Mouse (Mus musculus): ENCODE results near the gene Dyrk1a.
"Not testable (repeated sequence)": the region's sequence is repeated elsewhere in the genome, so short reads cannot be mapped to it uniquely, and the experiment has no call there.

The Dyrk1a gene

GRCm38 (mm10) chr16:94641799-94642198 is 72.0 kb downstream of the Dyrk1a start:
- DNase-seq, result no peak

DNA sequence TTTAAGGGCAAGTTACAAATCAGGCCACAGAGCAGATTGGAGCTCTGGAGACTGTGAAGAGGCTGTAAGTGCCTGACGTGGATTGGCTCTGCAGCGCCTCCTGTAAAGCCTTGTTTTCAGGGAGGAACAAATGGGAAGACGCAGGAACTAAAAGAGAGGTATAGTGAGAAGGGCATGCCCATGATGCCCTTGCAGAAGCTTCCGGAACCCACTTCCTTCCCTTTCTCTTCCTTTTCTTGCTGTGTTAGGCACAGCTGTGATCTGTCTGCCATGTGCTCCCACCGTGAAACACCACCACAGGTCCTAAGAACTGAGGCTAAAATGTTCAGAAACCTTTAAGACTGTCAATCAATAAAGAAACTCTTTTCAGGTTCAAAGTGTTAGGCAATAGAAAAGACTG is 77.3 kb downstream of the Dyrk1a start:
- no peak for DNase-seq

- DNase-seq, result no peak
These were observed 78.1 kb downstream of the Dyrk1a start for GRCm38 (mm10) chr16:94647925-94648324.

- no peak for DNase-seq
These were observed 80.1 kb downstream of the Dyrk1a start for GRCm38 (mm10) chr16:94649861-94650260.

DNA sequence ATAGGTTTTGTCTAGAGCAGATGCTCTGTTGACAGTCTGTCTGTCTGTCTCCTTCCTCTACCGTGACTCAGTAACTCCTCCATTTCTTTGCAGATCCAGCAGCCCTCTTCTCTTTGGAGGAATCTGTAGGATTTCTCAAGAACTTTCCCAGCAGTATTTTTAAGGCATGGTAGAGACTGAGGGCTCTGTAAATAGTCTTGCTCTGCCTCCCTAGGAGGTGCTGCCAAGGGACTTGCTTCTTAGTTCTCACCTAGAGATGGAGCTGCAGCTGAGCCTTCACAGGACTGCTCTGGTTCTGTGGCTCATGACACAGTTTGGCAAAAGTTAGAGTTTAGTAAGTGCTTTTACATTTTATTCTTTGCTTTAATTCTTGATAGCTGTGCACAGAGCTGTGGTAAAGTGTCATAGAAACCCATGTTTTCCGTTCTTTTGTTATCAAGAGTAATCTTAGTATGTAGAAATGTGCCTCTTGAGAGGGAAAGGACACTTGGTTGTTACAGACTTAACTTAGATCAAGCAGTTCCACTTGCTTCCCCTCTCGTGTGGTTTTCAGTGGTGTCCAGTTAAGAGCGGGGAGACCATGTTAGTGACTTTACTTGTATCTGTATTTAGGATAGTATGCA is 82.4 kb downstream of the Dyrk1a start:
- DNase-seq, result no peak

- no peak for DNase-seq
These were observed 85.3 kb downstream of the Dyrk1a start for GRCm38 (mm10) chr16:94655083-94655482.

DNA sequence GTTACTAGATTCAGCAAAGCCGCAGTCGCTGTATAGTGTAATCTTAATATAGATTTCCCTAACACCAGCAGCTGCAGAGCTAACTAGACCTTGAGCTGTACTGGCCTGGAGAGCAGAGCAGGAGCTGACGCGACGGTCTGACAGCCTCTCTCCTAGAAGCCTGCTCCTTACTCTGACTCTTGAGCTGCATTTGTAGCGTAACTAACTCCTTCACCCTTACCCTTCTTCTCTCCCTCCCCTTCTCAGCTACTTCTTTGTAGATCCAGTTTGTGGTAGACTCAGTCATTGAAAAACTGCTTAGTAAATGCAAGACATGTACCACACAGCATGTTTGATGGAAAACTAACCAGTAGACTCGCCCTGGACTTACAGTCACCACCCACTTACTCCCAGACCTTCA is 87.1 kb downstream of the Dyrk1a start:
- no peak for DNase-seq

- DNase-seq, result no peak
These were observed 89.6 kb downstream of the Dyrk1a start for GRCm38 (mm10) chr16:94659394-94659793.

GRCm38 (mm10) chr16:94660221-94660620 is 90.4 kb downstream of the Dyrk1a start:
- no peak for DNase-seq

- DNase-seq, result no peak
These were observed 97.7 kb downstream of the Dyrk1a start for GRCm38 (mm10) chr16:94667557-94667956.

GRCm38 (mm10) chr16:94671313-94671712 is 101.5 kb downstream of the Dyrk1a start:
- no peak for DNase-seq

GRCm38 (mm10) chr16:94680924-94681323 is 111.1 kb downstream of the Dyrk1a start:
- DNase-seq, result no peak

DNA sequence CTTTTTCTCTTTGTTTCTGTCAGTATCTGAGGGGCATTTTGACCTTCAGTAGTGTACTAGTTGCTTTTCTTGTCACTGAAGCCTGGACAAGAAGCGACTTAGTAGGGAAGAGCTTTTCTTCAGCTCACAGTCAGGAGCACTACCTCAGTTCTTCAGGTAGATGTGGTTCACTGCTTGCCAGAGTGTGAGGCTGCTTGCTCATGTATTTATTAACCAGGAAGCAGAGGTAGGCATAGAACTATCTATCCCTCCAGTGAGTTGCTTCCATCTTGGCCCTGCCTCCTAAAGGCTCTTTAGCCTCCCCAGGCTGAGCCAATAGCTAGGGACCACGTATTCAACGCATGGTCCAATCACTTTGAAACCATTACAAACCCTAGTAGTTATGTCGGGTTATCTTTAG is 112.0 kb downstream of the Dyrk1a start:
- DNase-seq, result no peak

- DNase-seq, result no peak
These were observed 114.2 kb downstream of the Dyrk1a start for GRCm38 (mm10) chr16:94683960-94684359.

GRCm38 (mm10) chr16:94693687-94694305 is 124.0 kb downstream of the Dyrk1a start:
- DNase-seq, result no peak

DNA sequence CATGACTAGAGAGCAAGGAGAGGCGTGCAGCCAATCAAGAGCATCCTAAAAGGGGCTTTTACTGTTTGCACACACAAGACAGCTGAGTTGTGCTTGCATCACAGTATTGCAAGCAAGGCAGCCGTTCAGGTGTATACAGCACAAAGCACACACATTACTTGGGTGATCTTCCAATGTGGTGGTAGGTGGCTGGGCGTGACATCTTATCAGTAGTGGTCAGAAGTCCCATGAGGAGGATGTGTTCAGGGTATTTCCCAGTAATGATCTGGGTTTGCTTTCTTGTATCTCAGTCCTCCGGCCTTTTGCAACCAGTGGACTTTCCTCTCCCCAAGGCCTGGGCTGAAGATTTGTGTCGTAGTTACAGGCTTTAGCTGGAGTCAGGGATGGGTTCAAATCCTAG is 127.7 kb downstream of the Dyrk1a start:
- DNase-seq, result no peak

DNA sequence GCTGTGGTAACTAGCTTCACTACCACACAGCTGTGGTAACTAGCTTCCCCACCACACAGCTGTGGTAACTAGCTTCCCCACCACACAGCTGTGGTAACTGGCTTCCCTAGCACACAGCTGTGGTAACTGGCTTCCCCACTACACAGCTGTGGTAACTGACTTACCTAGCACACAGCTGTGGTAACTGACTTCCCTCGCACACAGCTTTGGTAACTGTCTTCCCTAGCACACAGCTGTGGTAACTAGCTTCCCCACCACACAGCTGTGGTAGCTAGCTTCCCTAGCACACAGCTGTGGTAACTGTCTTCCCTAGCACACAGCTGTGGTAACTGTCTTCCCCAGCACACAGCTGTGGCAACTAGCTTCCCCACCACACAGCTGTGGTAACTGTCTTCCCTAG is 128.4 kb downstream of the Dyrk1a start:
- not testable (repeated sequence) for DNase-seq

DNA sequence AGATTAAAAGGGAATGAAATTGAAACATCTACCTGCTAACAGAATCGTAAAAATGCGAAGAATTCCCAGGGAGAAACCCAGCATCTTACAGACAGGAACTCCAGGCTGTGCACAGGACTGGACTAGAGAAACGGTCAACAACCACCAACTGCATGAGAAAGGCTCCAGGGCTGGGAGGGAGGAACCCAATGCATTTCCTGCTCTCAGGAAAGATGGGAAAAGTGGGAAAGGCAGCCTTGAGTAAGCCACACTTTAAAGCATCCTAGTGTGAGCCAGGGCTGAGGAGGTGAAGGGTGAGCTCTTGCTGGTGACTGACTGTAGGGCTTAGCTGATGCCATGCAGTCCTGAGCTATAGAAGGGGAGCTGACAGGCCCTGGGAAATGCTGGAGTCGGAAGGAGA is 131.3 kb downstream of the Dyrk1a start:
- DNase-seq, result no peak

DNA sequence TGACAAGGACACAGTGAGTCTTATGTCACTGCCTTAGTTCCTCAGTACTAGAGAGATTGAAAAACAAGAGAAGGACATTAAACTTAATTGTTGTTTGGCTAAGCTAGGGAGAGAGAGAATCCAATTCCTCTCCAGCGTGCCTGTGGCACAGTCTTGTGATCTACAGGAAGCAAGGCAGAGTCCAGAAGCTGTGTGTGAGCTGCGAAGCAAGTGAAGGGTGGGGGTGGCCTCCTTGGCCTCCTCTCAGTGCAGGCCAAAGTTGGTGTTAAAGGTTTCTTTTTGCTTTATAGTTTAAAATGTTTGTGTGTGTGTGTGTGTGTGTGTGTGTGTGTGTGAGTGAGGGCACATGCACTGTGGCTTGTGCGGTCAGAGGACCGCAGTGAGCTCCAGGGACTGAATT is 132.2 kb downstream of the Dyrk1a start:
- peak; percentile 30 for DNase-seq

- peak; percentile 72 for DNase-seq
These were observed 143.8 kb downstream of the Dyrk1a start for GRCm38 (mm10) chr16:94713480-94714094.

GRCm38 (mm10) chr16:94714483-94714882 is 144.7 kb downstream of the Dyrk1a start:
- DNase-seq, result no peak

- no peak for DNase-seq
These were observed 147.2 kb downstream of the Dyrk1a start for GRCm38 (mm10) chr16:94717051-94717450.

GRCm38 (mm10) chr16:94718919-94719318 is 149.1 kb downstream of the Dyrk1a start:
- DNase-seq, result no peak

GRCm38 (mm10) chr16:94719488-94719887 is 149.7 kb downstream of the Dyrk1a start:
- DNase-seq, result no peak
